Mouse (Mus musculus) MEL (cell line): ENCODE measurements around the gene Gli3.

Experiments
- CHD1 ChIP-seq: IDR thresholded peaks from 2 replicates; pipeline ENCODE4 v1.6.1; 2012; ENCODE audit warnings: low read depth, mild to moderate bottlenecking, inconsistent platforms, low read length, improper control_type of control experiment
- CHD2 ChIP-seq: IDR thresholded peaks from 2 replicates; pipeline ENCODE4 v1.6.1; 2011; ENCODE audit warnings: low read length, improper control_type of control experiment
- CTCF ChIP-seq, 3 experiments: IDR thresholded peaks in 2 of 3; conservative IDR thresholded peaks in 1 of 3; 2 replicates each; pipeline ENCODE4 v1.5.1; 2011 to 2012; ENCODE audit warnings: low read length in 3 of 3, low read depth in 2 of 3, mild to moderate bottlenecking in 2 of 3, improper control_type of control experiment in 1 of 3, inconsistent platforms in 1 of 3, mixed read lengths in 1 of 3, moderate library complexity in 1 of 3; ENCODE audit not compliant: control insufficient read depth in 1 of 3, insufficient read depth in 1 of 3, poor library complexity in 1 of 3, severe bottlenecking in 1 of 3
- HCFC1 ChIP-seq: IDR thresholded peaks from 2 replicates; pipeline ENCODE4 v1.6.1; 2012; ENCODE audit warnings: low read depth, mild to moderate bottlenecking, inconsistent platforms, low read length, improper control_type of control experiment, moderate library complexity
- RAD21 ChIP-seq: IDR thresholded peaks from 2 replicates; pipeline ENCODE4 v1.6.1; 2011; ENCODE audit warnings: mild to moderate bottlenecking, low read depth, low read length, improper control_type of control experiment
- ZC3H11A ChIP-seq: IDR thresholded peaks from 2 replicates; pipeline ENCODE4 v1.6.1; 2012; ENCODE audit warnings: low read depth, mild to moderate bottlenecking, inconsistent platforms, low read length, improper control_type of control experiment

GRCm38 (mm10) chr13:15641548-15641947 lies 178.5 kb downstream of the Gli3 start:
- TF ChIP-seq CTCF (IDR thresholded peaks at IDR 0.05 in 2 of 3, conservative IDR thresholded peaks at IDR 0.05 in 1 of 3; ENCODE audit: control insufficient read depth in 1 of 3, insufficient read depth in 1 of 3, low read depth in 2 of 3, low read length in 3 of 3, poor library complexity in 1 of 3, severe bottlenecking in 1 of 3) (no peak), ZC3H11A (no peak), CHD2 (no peak), RAD21 (no peak), HCFC1 (no peak), CHD1 (no peak)
